Mouse (Mus musculus): ENCODE results near the gene Ubc.
"Not testable (repeated sequence)": the region's sequence is repeated elsewhere in the genome, so short reads cannot be mapped to it uniquely, and the experiment has no call there.

Ubc gene

DNA sequence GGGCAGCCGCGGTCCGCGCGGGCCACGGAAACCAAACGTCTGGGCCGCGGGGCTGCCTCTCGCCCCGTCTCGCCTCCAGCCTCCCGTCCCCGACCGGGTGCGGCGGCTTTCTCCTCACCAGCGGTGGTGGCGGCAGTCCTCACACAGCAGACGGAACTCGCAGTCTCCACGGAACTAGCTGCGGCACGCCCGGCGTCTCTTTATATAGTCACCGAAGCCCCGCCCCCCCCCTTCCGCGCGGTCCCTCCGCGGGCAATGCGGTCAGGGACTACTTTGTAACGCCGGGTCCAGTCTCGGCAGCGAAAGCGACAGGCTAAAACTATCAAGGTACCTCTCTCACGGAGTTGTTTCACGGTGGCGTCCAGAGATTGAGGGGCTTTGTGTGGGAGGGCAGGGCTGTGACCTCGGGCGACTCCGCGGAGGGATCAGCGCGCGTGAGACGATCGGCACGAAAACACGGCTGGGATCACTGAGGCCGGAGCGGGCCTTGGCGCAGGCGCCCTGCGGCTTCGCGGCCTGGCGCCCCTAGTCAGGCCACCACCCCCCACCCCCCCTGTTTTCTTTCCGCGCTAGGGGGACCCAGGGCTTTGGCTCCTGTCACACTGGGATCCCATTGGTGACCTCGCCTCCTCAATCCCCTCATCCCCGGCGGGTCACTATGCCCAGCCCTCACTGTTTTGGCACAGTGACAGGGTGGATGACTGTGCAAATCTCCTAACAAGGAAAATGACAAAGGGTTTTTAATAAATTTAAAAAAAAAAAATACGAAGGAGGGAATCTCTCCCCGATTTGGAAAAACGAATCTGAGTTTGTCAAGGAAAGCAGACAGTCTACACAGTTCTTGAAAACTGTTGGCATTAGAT, at the start of gene Ubc:
Gene Ubc, minus strand, starts transcription at position 624 of the 863 bp plus-strand sequence.
- in situ Hi-C loops (cut with MboI, MseI): no loop called here

DNA sequence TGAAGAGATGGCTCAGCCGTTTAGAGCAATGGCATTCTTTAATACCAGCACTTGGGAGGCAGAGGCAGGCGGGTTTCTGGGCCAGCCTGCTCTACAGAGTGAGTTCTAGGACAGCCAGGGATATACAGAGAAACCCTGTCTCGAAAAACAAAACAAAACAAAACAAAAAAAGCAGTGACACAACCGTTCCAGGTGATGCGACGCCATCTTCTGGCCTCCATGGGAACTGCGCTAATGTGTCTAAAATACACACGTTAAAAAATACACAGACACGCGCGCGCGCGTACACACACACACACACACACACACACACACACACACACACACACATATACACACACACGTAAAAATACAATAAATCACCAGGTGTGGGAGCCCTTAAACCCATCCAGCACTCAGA, 44.3 kb upstream of the Ubc start:
- in situ Hi-C loops (cut with MboI, MseI): not testable (repeated sequence)

DNA sequence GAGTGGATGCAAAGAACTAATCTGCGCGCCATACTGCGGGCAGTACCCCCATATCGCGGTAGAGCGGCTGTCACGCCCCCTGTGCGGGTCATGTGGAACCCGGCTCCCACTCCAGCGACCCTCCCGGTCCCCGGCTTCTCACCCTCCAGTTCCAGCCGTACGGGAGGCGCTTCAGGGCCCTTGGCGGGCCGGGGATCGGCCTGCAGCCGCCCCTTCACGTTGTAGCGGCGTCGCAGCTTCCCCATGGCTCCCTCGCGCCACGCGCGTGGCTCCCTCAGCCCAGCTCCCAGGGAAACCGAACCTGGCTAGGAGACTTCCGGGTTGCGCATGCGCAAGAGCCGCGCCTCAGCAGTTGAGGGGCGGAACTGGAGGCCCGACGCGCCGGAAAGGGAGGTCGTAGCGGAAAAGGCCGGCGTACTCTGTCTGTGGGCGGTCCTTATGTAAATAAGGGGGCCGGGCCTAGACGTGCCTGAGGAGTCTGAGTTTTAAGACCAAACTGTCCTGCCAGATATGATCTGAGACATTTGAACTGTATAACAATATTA, 43.9 kb upstream of the Ubc start, which contains the start of gene Dhx37:
Gene Dhx37, minus strand, starts transcription at position 329 of the 545 bp plus-strand sequence.
- in situ Hi-C loops (cut with MboI, MseI): no loop called here

DNA sequence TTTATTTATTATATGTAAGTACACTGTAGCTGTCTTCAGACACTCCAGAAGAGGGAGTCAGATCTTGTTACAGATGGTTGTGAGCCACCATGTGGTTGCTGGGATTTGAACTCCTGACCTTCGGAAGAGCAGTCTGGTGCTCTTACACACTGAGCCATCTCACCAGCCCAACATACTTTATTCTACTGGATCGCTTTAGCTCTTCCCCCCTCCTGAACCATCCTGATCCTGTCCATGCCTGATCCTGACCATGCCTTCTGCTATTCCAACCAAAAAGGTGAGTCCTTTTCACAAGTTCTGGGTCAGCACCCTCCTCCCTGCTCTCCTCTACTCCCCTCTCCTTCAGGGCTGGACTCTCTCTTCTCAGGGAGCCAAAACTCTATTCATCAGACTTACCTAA, 42.3 kb upstream of the Ubc start:
- in situ Hi-C loops (cut with MboI, MseI): not testable (repeated sequence)

GRCm38 (mm10) chr5:125426343-125426742, 36.3 kb upstream of the Ubc start:
- in situ Hi-C loops (cut with MboI, MseI): no loop called here

DNA sequence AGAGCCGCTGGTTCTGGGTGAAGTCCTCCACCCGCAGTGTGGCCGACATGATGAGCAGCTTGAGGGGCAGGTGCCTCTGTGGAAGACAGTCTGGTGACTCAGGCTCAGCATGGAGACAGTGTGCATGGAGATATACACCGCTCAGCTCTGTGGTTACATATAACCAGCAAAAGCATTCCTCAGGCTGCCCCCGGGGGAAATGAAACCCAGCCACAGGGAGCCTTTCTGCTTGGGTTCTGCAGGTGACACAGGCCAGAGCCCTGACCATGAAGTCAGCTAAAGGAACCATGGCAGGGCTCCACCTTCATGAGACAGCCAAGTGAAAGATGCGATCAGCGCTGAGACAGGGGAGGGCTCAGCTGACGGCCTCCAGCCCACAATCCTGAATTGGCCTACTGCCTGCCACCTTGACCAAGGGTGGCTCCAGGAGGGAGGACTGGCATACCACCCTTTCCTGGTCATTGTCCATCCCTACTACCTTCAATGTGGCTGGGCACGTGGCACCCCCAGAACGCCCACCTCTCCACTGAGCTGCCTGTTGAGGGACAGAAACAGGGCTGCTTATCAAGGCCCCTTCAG, 35.8 kb upstream of the Ubc start:
- in situ Hi-C loops (cut with MboI, MseI): no loop called here

DNA sequence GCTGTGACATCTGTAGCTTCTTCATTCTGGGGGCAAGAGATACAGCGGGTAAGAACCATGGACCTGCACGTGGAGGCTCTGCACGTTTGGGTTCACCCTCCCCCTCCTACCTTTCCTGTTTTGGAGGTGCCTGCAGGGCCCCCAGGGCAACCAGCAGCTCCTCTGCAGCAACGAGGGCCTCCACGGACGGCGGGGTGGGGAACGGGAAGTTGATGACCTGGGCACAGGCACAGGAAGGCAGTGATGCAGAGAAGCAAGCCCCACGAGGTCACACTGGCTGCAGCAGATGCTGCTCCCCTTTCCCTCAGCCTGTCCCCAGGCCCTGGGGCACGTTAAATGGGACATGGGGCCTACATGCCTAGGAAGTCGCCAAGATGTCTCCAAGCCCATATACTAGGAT, 29.1 kb upstream of the Ubc start:
- in situ Hi-C loops (cut with MboI, MseI): no loop called here

DNA sequence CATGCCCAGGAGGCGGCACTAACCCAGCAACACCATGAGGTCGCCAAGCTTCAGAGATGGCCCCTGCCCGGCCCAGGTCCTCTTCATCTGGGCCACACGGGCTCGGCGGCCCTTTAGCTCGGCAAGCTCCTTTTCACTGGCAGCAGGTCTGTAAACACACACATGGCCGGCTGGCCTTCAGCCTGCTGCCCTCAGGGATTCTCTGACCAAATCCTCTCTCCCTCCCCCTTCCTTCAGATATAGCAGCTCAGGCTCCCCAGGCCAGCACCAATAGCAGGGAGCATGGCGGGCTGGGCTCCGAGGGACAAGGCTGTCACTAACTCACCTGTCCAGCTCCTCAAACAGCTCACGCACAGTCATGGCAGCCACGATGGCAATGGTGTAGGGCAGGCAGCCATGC, 28.6 kb upstream of the Ubc start:
- in situ Hi-C loops (cut with MboI, MseI): no loop called here

GRCm38 (mm10) chr5:125416183-125416582, 26.2 kb upstream of the Ubc start:
- in situ Hi-C loops (cut with MboI, MseI): no loop called here

GRCm38 (mm10) chr5:125413763-125414162, 23.8 kb upstream of the Ubc start:
- in situ Hi-C loops (cut with MboI, MseI): loop anchor here in 1 of 2 experiments (5.0 kb wide), 1 partner anchor 59 kb away; no protein-coding TSS in a partner anchor

DNA sequence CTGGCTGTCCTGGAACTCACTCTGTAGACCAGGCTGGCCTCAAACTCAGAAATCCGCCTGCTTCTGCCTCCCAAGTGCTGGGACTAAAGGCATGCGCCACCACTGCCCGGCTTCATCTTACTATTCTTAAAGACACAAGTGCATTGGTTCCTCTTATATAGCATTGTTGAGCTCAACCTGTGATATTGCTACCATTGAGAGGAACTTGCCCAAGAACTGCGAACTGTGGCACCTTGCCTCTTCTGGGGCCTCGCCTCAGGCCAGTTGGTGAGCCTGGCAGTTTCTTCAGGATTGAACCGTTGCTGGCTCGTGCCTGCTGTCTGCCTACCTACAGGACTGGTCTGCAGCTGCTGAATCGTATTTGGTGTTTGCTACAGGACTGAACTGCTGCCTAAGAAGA, 22.5 kb upstream of the Ubc start:
- in situ Hi-C loops (cut with MboI, MseI): loop anchor here in 1 of 2 experiments (5.0 kb wide), 1 partner anchor 60 kb away; no protein-coding TSS in a partner anchor

- in situ Hi-C loops (cut with MboI, MseI): loop anchor here in 1 of 2 experiments (5.0 kb wide), 1 partner anchor 60 kb away; no protein-coding TSS in a partner anchor
These were observed 22.0 kb upstream of the Ubc start for GRCm38 (mm10) chr5:125411972-125412530.

GRCm38 (mm10) chr5:125409348-125410090, 19.5 kb upstream of the Ubc start:
- in situ Hi-C loops (cut with MboI, MseI): loop anchor here (5.0 kb wide), 2 partner anchors 33 to 63 kb away; partner anchors contain the start of gene Bri3bp (in 1 of the 2)

DNA sequence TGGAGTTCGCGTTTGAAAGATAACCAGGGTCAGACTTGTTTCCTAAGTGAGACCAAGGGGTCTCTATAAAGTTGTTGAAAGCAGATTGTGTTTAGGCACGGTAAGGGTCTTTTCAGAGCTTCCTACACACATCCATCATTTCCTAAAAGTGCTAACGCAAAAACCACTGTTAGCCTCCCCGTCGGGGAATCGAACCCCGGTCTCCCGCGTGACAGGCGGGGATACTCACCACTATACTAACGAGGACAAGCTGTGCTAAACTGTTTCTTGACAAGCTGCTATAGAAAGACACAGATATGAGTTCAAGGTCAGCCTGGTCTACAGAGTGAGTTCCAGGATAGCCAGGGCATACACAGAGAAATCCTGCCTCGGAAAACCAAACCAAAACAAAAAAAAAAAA, 18.8 kb upstream of the Ubc start:
- in situ Hi-C loops (cut with MboI, MseI): loop anchor here in 1 of 2 experiments (5.0 kb wide), 1 partner anchor 33 kb away; the partner anchor contains the start of gene Bri3bp

DNA sequence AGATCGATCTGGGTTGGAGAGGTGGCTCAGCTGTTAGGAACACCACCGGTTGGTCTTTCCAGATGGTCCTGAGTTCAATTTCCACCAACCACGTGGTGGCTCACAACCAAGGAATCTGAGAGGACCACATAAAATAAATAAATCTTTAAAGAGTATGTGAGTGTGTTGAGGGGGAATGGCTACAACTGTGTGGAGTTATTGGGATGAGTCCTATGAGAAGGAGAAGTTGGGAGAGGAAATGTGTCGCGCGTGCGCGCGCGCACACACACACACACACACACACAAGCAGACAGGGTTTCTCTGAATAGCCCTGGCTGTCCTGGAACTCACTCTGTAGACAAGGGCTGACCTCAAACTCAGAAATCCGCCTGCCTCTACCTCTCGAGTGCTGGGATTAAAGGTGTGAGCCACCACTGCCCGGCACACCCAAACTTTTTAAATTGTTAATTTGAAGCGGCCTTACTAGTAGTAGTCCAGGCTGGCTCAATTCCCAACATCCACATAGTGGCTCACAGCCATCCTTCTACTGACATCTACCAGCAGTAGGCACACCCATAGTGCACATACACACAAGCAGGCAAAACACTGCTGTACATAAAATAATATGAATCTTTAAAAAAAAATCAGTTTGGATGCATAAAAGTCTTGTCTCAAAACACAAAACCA, 18.0 kb upstream of the Ubc start:
- in situ Hi-C loops (cut with MboI, MseI): loop anchor here in 1 of 2 experiments (5.0 kb wide), 1 partner anchor 34 kb away; the partner anchor contains the start of gene Bri3bp

GRCm38 (mm10) chr5:125407020-125407830, 17.2 kb upstream of the Ubc start:
- in situ Hi-C loops (cut with MboI, MseI): loop anchor here in 1 of 2 experiments (5.0 kb wide), 1 partner anchor 35 kb away; the partner anchor contains the start of gene Bri3bp

DNA sequence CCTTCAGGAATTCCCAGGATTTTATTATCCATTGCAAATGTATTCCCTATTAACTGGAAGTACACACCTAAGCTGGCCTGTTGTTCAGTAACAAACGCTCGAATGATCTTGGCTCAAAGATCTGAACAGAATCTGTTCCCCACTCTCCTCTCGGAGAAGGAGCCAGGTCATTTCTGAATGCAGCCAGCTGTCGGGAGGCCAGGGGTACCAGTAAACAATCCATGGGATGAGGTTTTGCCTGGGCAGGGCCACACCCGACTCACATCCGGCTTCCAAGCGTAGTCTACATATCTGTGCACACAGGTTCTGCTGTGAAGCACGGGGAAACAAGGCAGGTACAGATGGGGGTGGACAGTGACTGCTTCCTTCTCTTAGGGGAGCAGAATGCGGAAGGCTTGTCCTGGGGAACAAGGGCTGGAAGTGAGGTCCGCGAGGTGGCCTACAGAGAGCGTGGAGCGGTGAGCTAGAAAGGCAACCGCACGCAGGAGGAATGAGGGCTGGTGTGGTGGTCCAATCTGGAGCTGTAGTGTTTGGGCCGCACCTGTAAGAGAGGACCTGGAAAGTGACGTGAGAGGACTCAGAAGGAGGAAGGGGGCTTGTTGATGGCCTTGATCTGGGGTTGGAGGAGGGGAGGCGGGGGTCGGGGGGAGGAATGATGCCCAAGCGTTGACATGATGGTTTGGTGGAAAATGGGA, 16.5 kb upstream of the Ubc start:
- in situ Hi-C loops (cut with MboI, MseI): loop anchor here in 1 of 2 experiments (5.0 kb wide), 1 partner anchor 36 kb away; the partner anchor contains the start of gene Bri3bp

DNA sequence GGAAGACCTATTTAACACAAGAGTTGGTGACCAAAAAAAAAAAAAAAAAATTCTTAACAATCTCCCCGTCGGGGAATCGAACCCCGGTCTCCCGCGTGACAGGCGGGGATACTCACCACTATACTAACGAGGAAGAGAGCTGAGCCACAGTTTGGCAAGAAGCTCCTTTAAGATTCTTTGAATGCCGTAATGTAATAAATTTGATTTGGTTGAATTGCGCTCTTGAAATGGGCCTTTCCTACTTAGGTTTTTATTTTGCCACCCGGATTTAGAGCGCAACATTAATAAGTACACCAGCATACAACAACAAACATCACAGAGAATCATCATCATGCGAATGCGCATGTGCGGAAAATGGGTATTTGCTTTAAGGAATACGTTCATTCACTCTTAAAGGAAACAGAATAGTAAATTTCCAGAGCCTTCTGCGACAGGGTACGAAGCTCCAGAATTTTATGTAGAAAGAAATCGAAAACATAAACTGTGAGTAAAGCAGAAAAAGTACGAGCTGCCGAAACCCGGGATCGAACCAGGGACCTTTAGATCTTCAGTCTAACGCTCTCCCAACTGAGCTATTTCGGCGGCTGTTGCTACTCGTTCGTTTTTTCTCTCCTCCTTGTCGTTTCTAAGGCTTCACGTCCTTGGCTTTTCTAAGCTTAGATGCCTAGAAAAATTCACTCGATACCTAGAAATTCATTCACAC, 15.7 kb upstream of the Ubc start:
- in situ Hi-C loops (cut with MboI, MseI): loop anchor here in 1 of 2 experiments (5.0 kb wide), 1 partner anchor 37 kb away; the partner anchor contains the start of gene Bri3bp

Measured in T-helper 17 cell (primary cell).